Mouse (Mus musculus): Measurements from ENCODE around the gene Atp2c2. TPM values are rescaled to one million over a fixed set of nuclear protein-coding genes. Genes with fewer than 3 reads are reported as not detected.
A peak's percentile ranks its signal among the peaks of the same experiment; 100 is the strongest.

Atp2c2 gene
- polyA plus RNA-seq, 1 experiment from 2014 or later, result 1.5 TPM

DNA sequence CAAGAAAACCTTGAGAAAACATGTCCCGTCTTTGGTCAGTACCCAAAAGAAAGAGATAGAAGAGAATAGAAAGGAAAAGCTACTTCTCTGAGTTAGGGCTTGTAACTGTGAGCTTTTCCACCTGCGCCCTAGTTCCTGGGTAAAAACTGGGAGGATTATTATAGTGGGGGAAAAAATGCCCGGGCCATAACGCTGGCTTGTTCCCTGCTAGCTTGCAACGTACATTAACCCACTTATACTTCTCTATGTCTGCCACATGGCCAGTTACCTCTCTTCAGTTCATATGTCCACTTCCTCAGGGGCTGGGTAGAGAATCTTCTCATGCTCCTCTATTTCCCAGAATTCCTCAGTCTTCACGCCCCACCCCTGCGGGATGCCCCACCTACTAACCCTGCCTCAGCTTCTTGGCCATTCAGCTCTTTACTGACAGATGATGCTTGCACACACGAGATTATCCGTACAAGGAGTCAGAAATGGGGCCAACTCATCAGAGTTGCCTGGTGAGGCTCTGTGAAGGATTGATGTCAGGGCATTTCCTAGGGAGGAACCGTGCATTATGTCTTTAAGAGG lies 36.6 kb downstream of the Atp2c2 start:
- Histone ChIP-seq H3K4me3 (no peak overlapping the region), H3K27ac (no peak overlapping the region), H3K36me3 (no peaks in the 10 kb centered on the region), H3K9me3 (no peaks in the 10 kb centered on the region), H3K27me3 (ENCODE audit: insufficient read depth, poor library complexity, severe bottlenecking) (no peaks in the 10 kb centered on the region; the same call in 1 of the 2 replicates), H3K4me1 (peaks cover 37% of the 10 kb centered on the region)
- WGBS, result 87% methylated on average over 10 of the region's 10 CpGs
- DNase-seq (ENCODE audit: low spot score), result no peak

GRCm38 (mm10) chr8:119737093-119737900 lies 37.5 kb downstream of the Atp2c2 start:
- H3K4me1 ChIP-seq, result peaks cover 40% of the 10 kb centered on the region
- 67% methylated on average over 11 of the region's 11 CpGs for WGBS
- no peak for DNase-seq (ENCODE audit: low spot score)
- H3K27ac ChIP-seq, result no peak overlapping the region; the same call in 1 of the 2 replicates
- no peaks in the 10 kb centered on the region for H3K36me3 ChIP-seq
- H3K27me3 ChIP-seq (ENCODE audit: insufficient read depth, poor library complexity, severe bottlenecking), result no peaks in the 10 kb centered on the region; the same call in 1 of the 2 replicates
- H3K4me3 ChIP-seq, result no peak overlapping the region
- H3K9me3 ChIP-seq, result no peaks in the 10 kb centered on the region

DNA sequence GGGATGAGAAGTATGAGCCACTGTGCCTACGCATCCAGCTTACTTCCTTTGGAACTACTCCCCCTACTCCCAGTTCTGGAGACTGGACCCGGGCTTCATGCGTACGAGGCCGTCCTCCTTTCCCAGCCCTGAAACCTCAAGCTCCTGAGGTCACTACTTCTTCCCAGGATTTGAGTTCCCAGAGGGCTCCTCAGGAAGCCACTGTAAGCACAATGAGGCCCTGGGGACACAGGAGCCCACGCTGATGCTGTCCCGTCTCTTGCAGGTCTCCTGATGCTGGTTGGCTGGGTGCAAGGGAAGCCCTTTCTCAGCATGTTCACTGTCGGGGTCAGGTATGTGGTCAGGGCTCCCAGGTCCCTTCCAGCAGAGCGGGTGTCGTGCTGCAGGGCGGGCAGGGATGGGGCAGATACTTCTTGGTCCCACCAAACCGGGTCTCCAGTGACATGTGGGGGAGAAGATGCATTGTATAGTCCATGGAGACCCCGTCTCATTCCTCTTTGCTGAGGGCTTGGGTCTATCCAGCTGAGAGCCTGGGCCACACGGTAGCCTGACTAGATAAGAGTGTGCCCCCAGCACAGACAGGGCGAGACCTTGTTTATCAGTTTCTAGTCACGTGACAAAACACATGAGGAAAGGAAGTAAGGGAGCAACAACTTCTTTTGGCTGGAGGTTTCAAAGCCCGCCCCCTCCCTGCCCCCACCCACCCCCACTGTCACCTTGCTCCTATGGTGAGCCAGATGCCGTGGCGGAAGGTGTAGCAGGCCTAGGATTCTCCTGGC lies 38.5 kb downstream of the Atp2c2 start:
- peak overlapping the region; percentile 48 for H3K27ac ChIP-seq
- peaks cover 33% of the 10 kb centered on the region for H3K4me1 ChIP-seq
- DNase-seq (ENCODE audit: low spot score), result no peak
- no peaks in the 10 kb centered on the region for H3K36me3 ChIP-seq
- no peaks in the 10 kb centered on the region for H3K27me3 ChIP-seq (ENCODE audit: insufficient read depth, poor library complexity, severe bottlenecking)
- 58% methylated on average over 19 of the region's 19 CpGs for WGBS
- H3K9me3 ChIP-seq, result no peaks in the 10 kb centered on the region
- H3K4me3 ChIP-seq, result no peak overlapping the region

GRCm38 (mm10) chr8:119740634-119741033 lies 40.8 kb downstream of the Atp2c2 start:
- no peak for DNase-seq (ENCODE audit: low spot score)
- Histone ChIP-seq H3K4me3 (no peak overlapping the region), H3K36me3 (no peaks in the 10 kb centered on the region), H3K27me3 (ENCODE audit: insufficient read depth, poor library complexity, severe bottlenecking) (no peaks in the 10 kb centered on the region), H3K27ac (no peak overlapping the region), H3K4me1 (peaks cover 44% of the 10 kb centered on the region), H3K9me3 (no peaks in the 10 kb centered on the region)
- WGBS, result 75% methylated on average over 4 of the region's 4 CpGs

- Histone ChIP-seq H3K9me3 (no peaks in the 10 kb centered on the region), H3K27me3 (ENCODE audit: insufficient read depth, poor library complexity, severe bottlenecking) (no peaks in the 10 kb centered on the region), H3K27ac (no peak overlapping the region), H3K4me3 (no peak overlapping the region), H3K36me3 (no peaks in the 10 kb centered on the region), H3K4me1 (peaks cover 46% of the 10 kb centered on the region)
- whole genome bisulfite sequencing, result 66% methylated on average over 7 of the region's 7 CpGs
- no peak for DNase-seq (ENCODE audit: low spot score)
Measured at GRCm38 (mm10) chr8:119742409-119742808, 42.6 kb downstream of the Atp2c2 start.

GRCm38 (mm10) chr8:119743291-119744026 lies 43.6 kb downstream of the Atp2c2 start:
- Histone ChIP-seq H3K4me3 (no peak overlapping the region), H3K27ac (0 out of 2 replicates have a peak overlapping the region, but pooled peaks have one; percentile 26), H3K9me3 (no peaks in the 10 kb centered on the region), H3K4me1 (peaks cover 42% of the 10 kb centered on the region), H3K27me3 (ENCODE audit: insufficient read depth, poor library complexity, severe bottlenecking) (no peaks in the 10 kb centered on the region), H3K36me3 (no peaks in the 10 kb centered on the region)
- WGBS, result 57% methylated on average over 13 of the region's 13 CpGs
- no peak for DNase-seq (ENCODE audit: low spot score)

DNA sequence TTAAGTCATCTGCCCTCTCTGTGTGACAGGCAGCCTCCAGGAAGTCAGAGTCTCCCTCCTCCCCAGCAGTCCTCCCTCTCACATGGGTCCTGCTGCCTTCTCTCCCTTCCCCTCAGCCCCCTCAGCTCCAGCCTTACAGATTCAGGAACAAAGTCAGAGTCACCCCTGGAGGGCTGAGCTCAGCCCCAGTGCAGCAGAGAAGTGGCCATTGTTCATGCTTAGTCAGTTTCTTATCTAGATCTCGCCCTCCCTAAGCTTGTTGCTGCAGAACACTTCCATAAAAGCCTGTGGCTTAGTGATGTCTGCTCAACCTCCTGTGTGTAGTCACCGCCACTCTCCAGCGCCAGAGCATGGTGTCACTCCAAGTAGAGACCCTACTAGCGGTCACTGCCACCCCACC lies 44.8 kb downstream of the Atp2c2 start:
- WGBS, result 53% methylated on average over 4 of the region's 4 CpGs
- H3K9me3 ChIP-seq, result no peaks in the 10 kb centered on the region
- peak overlapping the region; percentile 26; the same call in 1 of the 2 replicates for H3K27ac ChIP-seq
- DNase-seq (ENCODE audit: low spot score), result no peak
- no peak overlapping the region for H3K4me3 ChIP-seq
- H3K36me3 ChIP-seq, result no peaks in the 10 kb centered on the region
- H3K27me3 ChIP-seq (ENCODE audit: insufficient read depth, poor library complexity, severe bottlenecking), result peaks cover 2% of the 10 kb centered on the region; the same call in 1 of the 2 replicates
- H3K4me1 ChIP-seq, result peaks cover 36% of the 10 kb centered on the region

DNA sequence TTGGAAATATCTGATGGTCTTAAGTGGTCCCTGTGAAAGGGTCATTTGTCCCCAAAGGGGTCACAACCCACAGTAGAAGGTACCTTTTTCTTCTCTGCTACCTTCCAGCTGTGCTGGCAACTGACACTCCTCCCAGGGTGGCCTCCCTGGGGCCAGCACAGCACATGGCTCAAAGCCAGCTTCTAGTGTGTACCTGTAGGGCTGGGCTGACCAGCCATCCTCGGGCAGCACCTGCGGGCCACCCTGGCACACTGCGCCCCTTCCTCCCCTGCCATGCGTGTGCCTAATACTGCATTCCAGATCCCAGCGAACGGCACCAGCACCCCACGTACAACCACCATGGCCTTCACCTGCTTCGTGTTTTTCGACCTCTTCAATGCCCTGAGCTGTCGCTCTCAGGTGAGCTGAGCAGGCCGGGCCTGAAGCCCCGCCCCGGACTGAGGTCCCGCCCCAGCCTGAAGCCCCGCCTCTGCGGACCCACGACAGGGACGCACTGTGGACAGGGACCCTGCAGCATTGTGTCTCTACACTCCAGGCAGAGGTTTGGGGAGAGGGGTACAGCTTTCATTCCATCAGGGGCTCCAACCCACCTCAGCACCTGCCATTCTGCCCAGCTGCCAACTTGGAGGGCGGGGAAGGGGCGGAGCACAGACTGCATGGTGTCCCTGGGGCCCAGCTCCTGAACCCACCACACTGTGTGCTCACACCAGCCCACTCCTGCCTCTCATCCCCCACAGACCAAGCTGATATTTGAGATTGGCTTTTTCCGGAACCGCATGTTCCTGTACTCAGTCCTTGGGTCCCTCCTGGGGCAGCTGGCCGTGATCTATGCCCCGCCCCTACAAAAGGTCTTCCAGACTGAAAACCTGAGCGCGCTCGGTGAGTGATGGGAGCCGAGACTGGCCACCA lies 55.7 kb downstream of the Atp2c2 start:
- Histone ChIP-seq H3K9me3 (no peaks in the 10 kb centered on the region), H3K27me3 (ENCODE audit: insufficient read depth, poor library complexity, severe bottlenecking) (peaks cover 35% of the 10 kb centered on the region), H3K27ac (peak overlapping the region; percentile 74), H3K36me3 (peaks cover 5% of the 10 kb centered on the region; the same call in 1 of the 2 replicates), H3K4me1 (peaks cover 20% of the 10 kb centered on the region), H3K4me3 (peak overlapping the region; percentile 54)
- DNase-seq (ENCODE audit: low spot score), result no peak
- 20% methylated on average over 28 of the region's 28 CpGs for WGBS

DNA sequence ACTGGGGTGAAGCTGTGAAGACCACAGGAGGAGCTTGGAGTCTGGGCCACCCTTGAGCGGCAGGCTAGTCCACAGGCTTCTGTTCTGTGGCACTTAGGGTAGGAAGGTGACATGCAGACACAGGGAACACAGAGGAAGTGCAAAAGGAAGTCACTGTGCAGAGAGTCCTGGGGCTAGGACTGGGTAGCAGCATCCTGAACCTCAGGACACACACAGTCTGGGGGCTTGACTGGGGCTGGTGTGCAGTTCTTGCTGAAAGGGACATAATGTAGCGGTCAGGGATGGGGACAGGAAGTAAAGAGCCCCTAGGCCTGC lies 56.3 kb downstream of the Atp2c2 start:
- DNase-seq (ENCODE audit: low spot score), result no peak
- WGBS, result 54% methylated on average over 2 of the region's 2 CpGs
- H3K27me3 ChIP-seq (ENCODE audit: insufficient read depth, poor library complexity, severe bottlenecking), result peaks cover 32% of the 10 kb centered on the region
- peaks cover 20% of the 10 kb centered on the region for H3K4me1 ChIP-seq
- peaks cover 7% of the 10 kb centered on the region; the same call in 1 of the 2 replicates for H3K36me3 ChIP-seq
- no peaks in the 10 kb centered on the region for H3K9me3 ChIP-seq
- peak overlapping the region; percentile 54; the same call in 1 of the 2 replicates for H3K4me3 ChIP-seq
- peak overlapping the region; percentile 74 for H3K27ac ChIP-seq

DNA sequence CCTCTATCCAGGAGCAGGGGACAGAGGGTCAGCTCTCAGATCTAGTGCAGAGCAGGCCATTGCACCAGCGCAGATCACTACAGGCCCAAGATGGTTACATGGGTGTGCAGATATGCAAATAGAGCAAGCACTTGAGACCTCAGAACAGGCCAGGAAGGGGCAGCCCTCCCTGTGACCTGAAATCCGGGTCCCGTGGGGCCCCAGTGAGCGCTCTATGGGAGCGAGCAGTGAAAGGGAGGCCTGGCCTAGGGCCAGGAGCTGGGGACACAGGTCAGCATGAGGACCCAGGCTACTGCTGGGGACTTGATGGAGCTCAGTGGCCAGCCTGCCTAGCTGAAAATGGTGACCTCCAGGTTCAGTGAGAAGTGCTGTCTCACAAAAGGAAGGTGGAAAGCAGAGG lies 56.7 kb downstream of the Atp2c2 start:
- Histone ChIP-seq H3K27me3 (ENCODE audit: insufficient read depth, poor library complexity, severe bottlenecking) (peaks cover 30% of the 10 kb centered on the region), H3K36me3 (peaks cover 11% of the 10 kb centered on the region), H3K27ac (peak overlapping the region; percentile 74; the same call in 1 of the 2 replicates), H3K4me3 (no peak overlapping the region), H3K4me1 (peaks cover 20% of the 10 kb centered on the region), H3K9me3 (no peaks in the 10 kb centered on the region)
- 55% methylated on average over 5 of the region's 5 CpGs for WGBS
- no peak for DNase-seq (ENCODE audit: low spot score)

DNA sequence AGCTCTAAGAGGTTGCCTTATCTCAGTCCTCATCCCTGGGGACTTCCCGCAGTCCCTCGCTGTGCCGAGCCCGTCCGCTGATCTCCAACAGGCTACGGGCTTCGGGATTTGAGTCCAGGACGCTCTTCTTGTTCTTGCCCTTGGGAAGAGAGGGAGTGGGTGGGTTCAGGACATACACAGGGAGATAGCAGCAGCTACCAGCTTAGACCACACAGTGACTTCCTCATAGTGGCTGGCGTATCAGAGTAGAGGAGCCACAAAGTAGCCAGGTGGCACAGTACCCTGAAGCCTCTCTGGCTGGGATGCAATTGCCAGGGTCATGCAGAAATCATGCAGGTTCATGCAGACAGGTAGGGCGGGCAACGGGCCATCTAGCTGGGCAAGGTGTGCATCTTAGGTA lies 61.9 kb downstream of the Atp2c2 start:
- no peak overlapping the region for H3K4me3 ChIP-seq
- H3K27me3 ChIP-seq (ENCODE audit: insufficient read depth, poor library complexity, severe bottlenecking), result 0 out of 2 replicates have a peak, but pooled peaks cover 5% of the 10 kb centered on the region
- no peak overlapping the region for H3K27ac ChIP-seq
- H3K4me1 ChIP-seq, result peaks cover 23% of the 10 kb centered on the region
- 73% methylated on average over 11 of the region's 11 CpGs for WGBS
- DNase-seq (ENCODE audit: low spot score), result no peak
- peaks cover 52% of the 10 kb centered on the region for H3K36me3 ChIP-seq
- H3K9me3 ChIP-seq, result no peaks in the 10 kb centered on the region
